Mouse (Mus musculus) leukemia stem cell, adult 10-12 weeks (primary cell): ENCODE measurements around the gene Gm8220. TPM values are rescaled to one million over a fixed set of nuclear protein-coding genes. Genes with fewer than 3 reads are reported as not detected.

Experiments used
- polyA plus RNA-seq: library from polyadenylated mRNA; stranded (reverse); fragments of >175 nt; gene quantifications from 2 replicates; pipeline ENCODE4 v1.2.3, GENCODE M21; 2012; ENCODE audit warnings: low replicate concordance

Gene Gm8220
- not detected in 2 replicates for polyA plus RNA-seq

DNA sequence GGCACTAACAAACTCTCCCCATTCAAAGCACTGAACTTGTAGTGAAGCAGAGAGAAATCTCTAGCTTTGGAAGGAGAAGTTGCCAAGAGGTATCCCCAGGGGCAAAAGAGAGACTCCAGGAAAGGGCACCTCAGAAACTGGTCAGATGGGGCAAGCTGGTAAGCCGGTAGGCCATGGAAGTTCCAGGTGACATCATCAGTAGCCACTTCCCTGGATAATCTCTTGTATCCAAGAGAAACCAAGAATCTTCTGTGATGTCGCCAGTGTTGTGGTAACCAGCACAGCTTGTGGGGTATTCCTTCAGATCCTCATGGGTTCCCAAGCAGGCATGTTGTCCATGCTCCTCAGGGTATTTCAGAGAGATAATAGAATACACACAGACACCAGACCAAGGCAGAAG is at the start of gene Gm8220:
Gene Gm8220, plus strand, starts transcription at position 301 of the 400 bp plus-strand sequence.

DNA sequence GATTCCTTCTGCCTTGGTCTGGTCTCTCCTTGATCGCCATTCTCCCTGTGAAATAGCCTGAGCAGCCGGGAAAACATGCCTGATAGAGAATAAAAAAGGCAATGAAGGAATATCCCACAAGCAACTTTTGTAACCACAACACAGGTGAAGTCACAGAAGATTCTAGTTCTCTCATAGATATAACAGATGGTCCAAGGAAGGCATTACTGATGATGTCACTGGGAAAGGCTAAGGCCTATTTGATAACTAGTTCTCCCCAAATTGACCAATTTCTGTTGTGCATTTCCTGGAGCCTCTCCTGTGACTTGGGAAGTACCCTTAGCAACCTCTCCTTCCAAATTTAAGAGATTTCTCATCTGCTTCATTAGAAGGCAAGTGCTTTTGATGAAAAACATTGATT is 53.1 kb downstream of the Gm8220 start, which contains the start of gene Gm5930:
Gene Gm5930, minus strand, starts transcription at position 101 of the 400 bp plus-strand sequence.

Other genes with a start within 250 kb of the Gm8220 start
- gene Ear2, start 182.9 kb upstream of the Gm8220 start, polyA plus RNA-seq: 0.90 TPM in 1 of 2 replicates, not detected in the other
- gene Gm3327, start 161.7 kb upstream of the Gm8220 start, polyA plus RNA-seq: not detected in 2 replicates
- not detected in 2 replicates for gene Gm8212, start 87.9 kb upstream of the Gm8220 start, polyA plus RNA-seq
- not detected in 2 replicates for gene 4930503E14Rik, start 72.3 kb upstream of the Gm8220 start, polyA plus RNA-seq
- not detected in 2 replicates for gene Gm5930, start 53.0 kb downstream of the Gm8220 start, polyA plus RNA-seq
- gene Gm8229, start 79.8 kb downstream of the Gm8220 start, polyA plus RNA-seq: not detected in 2 replicates
- not detected in 2 replicates for gene Gm3371, start 125.1 kb downstream of the Gm8220 start, polyA plus RNA-seq
- gene Gm8232, start 148.1 kb downstream of the Gm8220 start, polyA plus RNA-seq: not detected in 2 replicates
- gene BC061237, start 206.9 kb downstream of the Gm8220 start, polyA plus RNA-seq: not detected in 2 replicates
- not detected in 2 replicates for gene Gm17093, start 232.7 kb downstream of the Gm8220 start, polyA plus RNA-seq